Mouse (Mus musculus) v-Abl transformed pro-B cells (cell line): Measurements from ENCODE around the gene Slc17a6.

Experiments used
- in situ Hi-C, 2 experiments: fragments of 400-800 bp; cut with MboI; formaldehyde crosslinking; loops; one replicate each; pipeline ENCODE4 v1.15.1; 2025; ENCODE audit not compliant: unreplicated experiment in 2 of 2

The Slc17a6 gene

GRCm38 (mm10) chr7:51621694-51622145 is at the start of gene Slc17a6:
Gene Slc17a6, plus strand, starts transcription at chr7:51622006.
- in situ Hi-C loops: loop anchor here (5.0 to 25.0 kb wide), 2 partner anchors 356 to 1659 kb away; partner anchors contain the start of gene Nell1 (in 1 of the 2)

- in situ Hi-C loops: loop anchor here in 1 of 2 experiments (25.0 kb wide), 1 partner anchor 1638 kb away; the partner anchor contains the start of gene Nell1
These were observed 21.8 kb upstream of the Slc17a6 start for GRCm38 (mm10) chr7:51600021-51600420.

GRCm38 (mm10) chr7:51603741-51604140 is 18.1 kb upstream of the Slc17a6 start:
- in situ Hi-C loops: loop anchor here in 1 of 2 experiments (25.0 kb wide), 1 partner anchor 1641 kb away; the partner anchor contains the start of gene Nell1

- in situ Hi-C loops: loop anchor here in 1 of 2 experiments (25.0 kb wide), 1 partner anchor 1652 kb away; the partner anchor contains the start of gene Nell1
These were observed 7.4 kb upstream of the Slc17a6 start for GRCm38 (mm10) chr7:51614404-51614803.

GRCm38 (mm10) chr7:51617941-51618340 is 3.9 kb upstream of the Slc17a6 start:
- in situ Hi-C loops: loop anchor here in 1 of 2 experiments (5.0 to 25.0 kb wide), 2 partner anchors 354 to 1656 kb away; partner anchors contain the start of gene Nell1

GRCm38 (mm10) chr7:51618412-51618811 is 3.4 kb upstream of the Slc17a6 start:
- in situ Hi-C loops: loop anchor here in 1 of 2 experiments (5.0 to 25.0 kb wide), 2 partner anchors 354 to 1656 kb away; partner anchors contain the start of gene Nell1

GRCm38 (mm10) chr7:51619977-51620376 is 1.8 kb upstream of the Slc17a6 start:
- in situ Hi-C loops: loop anchor here (5.0 to 25.0 kb wide), 3 partner anchors 352 to 1658 kb away; partner anchors contain the start of gene Nell1 (in 1 of the 2)

GRCm38 (mm10) chr7:51622196-51622595 is 390 bp downstream of the Slc17a6 start:
- in situ Hi-C loops: loop anchor here (5.0 to 25.0 kb wide), 2 partner anchors 355 to 1660 kb away; partner anchors contain the start of gene Nell1 (in 1 of the 2)

GRCm38 (mm10) chr7:51622666-51623065 is 860 bp downstream of the Slc17a6 start:
- in situ Hi-C loops: loop anchor here (5.0 to 25.0 kb wide), 2 partner anchors 355 to 1660 kb away; partner anchors contain the start of gene Nell1 (in 1 of the 2)

- in situ Hi-C loops: loop anchor here (5.0 to 25.0 kb wide), 2 partner anchors 353 to 1662 kb away; partner anchors contain the start of gene Nell1 (in 1 of the 2)
These were observed 2.6 kb downstream of the Slc17a6 start for GRCm38 (mm10) chr7:51624336-51624897.

- in situ Hi-C loops: no loop called here
These were observed 3.4 kb downstream of the Slc17a6 start for GRCm38 (mm10) chr7:51625161-51625560.

- in situ Hi-C loops: no loop called here
These were observed 3.9 kb downstream of the Slc17a6 start for GRCm38 (mm10) chr7:51625591-51626255.

GRCm38 (mm10) chr7:51626451-51627000 is 4.7 kb downstream of the Slc17a6 start:
- in situ Hi-C loops: no loop called here

GRCm38 (mm10) chr7:51627001-51627631 is 5.3 kb downstream of the Slc17a6 start:
- in situ Hi-C loops: no loop called here

GRCm38 (mm10) chr7:51627666-51628065 is 5.9 kb downstream of the Slc17a6 start:
- in situ Hi-C loops: no loop called here

- in situ Hi-C loops: no loop called here
These were observed 6.5 kb downstream of the Slc17a6 start for GRCm38 (mm10) chr7:51628349-51628748.

GRCm38 (mm10) chr7:51629206-51629605 is 7.4 kb downstream of the Slc17a6 start:
- in situ Hi-C loops: no loop called here

- in situ Hi-C loops: no loop called here
These were observed 9.4 kb downstream of the Slc17a6 start for GRCm38 (mm10) chr7:51631171-51631570.

GRCm38 (mm10) chr7:51632543-51633229 is 10.9 kb downstream of the Slc17a6 start:
- in situ Hi-C loops: no loop called here
